Mouse (Mus musculus): ENCODE results near the gene Rnf220.

Gene Rnf220

DNA sequence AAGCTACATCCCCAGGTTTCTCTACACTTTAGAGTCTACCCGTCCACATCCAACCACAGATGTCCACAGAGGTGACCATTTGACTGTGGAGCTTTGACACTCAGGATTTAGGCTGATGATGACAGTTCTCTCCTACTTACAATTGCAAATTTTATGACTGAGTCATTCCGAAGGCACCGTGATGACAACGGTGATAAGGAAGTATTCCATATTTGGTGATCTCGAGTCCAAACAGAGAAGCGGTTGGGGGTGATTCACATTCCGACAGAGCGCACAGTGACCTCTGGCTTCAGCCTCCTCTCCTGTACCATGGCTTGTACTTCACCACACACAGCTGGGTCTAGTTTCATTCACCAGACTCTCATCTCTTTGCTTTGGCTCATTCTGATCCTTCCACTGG, 115.0 kb downstream of the Rnf220 start:
- DNase-seq (ENCODE audit: extremely low read depth, low read depth), result no peak

DNA sequence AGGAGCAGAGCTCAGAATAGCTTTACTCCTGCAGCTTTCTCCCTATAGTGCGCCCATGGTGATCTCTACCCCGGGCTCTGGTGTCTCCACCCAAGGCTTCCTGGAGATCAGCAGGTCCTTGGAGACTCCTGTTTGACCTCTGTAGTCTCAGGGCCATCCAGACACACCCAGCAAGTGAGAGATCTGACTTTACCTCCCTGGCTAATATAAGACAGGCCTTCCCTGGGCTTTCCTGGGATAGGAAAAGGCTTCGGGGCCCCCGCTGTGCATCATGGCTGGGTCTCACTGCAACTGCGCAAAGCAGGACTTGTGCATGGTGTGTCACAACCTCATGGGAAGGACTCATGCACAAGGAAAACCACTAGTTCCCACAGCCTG, 116.3 kb downstream of the Rnf220 start:
- no peak for DNase-seq (ENCODE audit: extremely low read depth, low read depth)

DNA sequence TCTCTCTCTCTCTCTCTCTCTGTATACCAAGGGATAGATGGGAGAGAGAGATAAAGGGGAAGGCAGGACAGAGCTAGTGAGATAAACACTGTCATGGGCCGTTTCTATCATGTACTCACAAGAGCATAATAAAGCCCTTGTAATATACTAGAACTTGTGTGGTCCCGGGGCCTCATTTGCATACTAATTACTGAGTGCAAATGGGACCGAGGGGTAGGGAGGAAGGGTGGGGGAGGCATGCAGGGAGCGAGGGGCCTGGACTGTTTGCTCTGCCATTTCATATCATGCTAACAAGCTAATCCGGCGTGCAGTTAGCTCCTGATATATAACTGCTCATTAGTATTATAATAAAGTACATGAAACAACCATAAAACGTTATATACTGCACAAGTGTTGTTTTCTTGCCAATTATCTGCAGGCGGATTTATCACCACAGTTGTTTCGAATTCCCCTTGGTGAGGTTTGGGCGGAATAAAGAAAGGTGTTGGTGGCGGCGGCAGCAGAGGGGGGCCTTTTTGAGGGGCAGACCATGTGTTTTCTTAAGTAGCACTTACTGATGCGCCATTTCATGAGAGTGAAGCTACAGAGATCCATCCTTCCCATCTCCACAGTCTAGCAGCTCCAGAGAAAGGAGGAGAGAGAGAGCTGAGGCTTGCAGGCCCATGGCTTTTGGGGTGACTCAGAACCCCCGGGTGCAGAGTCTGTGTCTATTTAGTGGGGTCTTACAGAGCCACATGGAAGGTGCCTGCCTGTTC, 116.9 kb downstream of the Rnf220 start:
- no peak for DNase-seq (ENCODE audit: extremely low read depth, low read depth)

DNA sequence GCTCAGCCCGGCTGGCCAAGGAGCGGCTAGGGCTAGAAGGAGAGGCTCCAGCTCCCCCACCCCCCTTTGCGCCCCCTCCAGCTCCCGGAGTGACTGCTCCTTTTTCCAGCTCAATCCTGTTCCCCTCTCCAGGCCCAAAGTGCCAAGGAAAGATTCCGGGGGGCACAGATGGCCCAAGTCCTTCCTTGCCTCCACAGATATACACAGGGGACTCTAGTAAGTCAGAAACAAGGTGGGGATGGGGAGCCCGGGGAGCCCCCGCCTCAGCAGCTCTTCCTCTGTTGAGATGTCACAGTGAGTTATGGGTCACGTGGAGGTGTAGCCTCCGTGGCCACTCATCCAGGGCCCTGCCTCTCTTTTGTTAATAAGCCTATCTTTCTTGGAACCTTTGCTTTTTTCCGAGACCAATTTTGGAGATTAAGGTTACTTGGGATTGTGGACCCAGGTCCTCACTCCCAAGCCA, 122.7 kb downstream of the Rnf220 start:
- no peak for DNase-seq (ENCODE audit: extremely low read depth, low read depth)

DNA sequence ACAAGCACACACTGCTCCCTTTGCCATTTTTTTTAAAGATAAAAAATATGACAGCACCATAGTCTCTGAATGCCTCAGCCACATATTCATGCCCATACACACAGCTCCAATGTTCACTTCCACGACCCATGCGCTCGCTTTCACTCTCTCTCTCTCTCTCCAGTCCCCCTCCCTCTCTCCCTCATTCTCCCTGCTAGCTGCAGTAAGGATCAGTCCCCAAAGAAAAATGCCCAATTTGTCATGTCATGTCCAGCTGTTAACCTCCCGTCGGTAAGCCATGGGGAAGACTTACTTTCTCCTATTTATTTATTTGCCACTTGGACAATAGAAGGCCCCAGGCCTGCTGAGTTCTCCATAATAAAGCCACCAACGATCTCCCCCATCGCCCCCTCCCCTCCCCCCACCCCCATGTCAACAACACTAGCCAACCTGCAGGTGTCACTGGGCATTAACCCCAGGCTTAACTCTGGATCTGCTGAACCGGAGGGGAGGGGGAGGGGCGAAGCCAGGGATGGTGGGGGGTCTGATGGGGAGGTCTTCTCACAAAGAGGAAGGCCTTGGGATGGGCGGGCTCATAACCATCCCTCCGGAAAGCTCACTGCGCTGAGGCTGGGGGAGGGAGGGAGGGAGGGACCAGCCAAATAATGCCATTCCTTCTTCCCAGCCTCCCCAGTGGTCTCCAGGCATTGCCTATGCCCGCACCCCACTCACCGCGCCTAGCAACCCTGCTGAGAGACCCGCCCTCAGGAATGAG, 123.4 kb downstream of the Rnf220 start:
- no peak for DNase-seq (ENCODE audit: extremely low read depth, low read depth)

DNA sequence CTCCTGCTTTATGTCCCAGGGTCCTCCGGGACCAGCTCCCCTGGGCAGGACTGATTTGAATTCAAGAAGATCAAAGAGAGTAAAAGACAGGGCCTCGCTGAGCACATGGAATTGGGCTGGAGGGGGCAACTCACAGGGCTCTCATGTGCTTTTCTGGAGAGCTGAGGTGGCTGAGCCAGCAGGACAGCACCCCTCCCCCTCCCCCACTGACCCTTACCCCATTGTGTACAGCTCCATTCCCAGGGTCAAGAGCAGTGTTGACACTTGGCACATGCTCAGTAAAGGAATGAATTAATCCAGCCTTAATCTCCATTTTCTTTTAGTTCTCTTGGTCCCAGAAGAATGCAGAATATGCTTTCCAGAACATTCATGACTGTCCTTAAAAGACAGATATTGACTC, 125.0 kb downstream of the Rnf220 start:
- no peak for DNase-seq (ENCODE audit: extremely low read depth, low read depth)

DNA sequence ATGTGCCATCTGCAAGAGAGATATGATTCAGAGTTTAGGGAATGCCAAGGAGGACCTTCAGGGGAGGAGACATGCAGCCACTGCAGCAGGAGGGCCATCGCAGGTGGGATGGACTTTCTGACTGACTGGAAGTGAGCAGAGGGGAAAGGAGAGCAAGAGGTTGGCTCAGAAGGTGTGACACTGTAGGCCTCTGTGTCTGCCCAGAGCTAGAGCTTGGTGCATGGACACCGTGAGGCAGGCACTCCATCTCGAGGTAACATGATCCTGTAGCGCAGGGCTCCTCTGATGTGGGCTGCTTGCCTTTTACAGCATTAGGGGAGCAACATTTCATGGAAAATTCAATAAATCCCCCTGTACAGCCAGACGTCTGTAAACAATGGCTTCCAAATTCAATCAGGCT, 126.5 kb downstream of the Rnf220 start:
- no peak for DNase-seq (ENCODE audit: extremely low read depth, low read depth)

DNA sequence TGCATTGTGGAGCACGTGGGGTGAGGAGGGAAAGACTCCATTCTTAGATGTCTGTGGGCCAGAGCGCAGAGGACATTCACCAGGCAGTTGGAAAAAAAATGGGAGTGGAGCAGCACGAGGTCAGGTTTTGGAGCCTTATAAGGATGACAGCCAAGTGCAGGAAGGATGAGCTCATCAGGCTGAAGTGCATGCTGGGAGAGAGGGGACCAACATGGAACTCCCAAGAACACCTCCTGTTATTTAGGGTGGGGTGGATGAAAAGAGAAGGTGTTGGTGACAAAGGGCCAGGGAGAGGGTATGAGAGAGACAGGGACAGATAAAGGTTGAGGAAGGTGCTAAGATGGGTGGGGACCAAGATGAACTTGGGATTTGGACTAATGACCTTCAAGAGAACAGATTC, 127.3 kb downstream of the Rnf220 start:
- no peak for DNase-seq (ENCODE audit: extremely low read depth, low read depth)

DNA sequence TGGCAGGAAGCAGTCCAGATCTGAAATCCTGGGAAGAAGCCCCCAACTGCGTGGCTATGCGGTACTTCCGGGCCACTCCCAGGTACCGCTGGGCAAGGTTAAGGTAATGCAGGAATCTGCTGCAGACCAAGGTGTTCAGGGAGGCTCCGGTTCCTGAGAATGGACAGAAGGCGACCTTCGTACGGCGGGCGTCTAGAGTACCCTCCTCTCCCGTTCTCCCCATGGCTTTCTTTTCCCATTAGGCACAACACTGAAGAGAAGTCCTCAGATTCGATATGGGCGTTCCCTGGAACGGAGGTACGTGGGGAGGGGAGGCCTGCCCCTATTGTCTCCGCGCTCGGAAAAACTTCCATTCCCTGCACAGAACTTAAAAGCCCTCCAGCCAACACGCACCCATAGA, 129.5 kb downstream of the Rnf220 start:
- no peak for DNase-seq (ENCODE audit: extremely low read depth, low read depth)

DNA sequence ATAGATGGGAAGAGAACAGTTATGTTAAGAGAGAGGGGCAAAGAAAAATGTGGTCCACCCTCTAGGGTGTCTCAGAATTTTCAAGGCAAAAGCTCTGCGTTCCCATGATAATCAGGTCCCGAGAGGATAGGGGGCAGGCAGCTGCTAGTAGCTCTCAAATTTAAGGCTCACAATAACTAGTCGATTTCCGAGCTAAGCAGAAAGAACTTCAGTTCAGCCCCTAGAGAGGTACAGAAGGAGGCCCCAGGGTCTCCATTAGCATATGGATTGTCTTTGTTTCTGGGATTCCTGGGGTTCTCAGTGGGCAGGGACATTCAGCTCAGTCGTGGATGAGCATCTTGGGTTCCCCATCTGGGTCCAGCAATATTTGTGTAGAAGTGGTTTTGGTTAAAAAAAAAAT, 134.8 kb downstream of the Rnf220 start:
- no peak for DNase-seq (ENCODE audit: extremely low read depth, low read depth)

DNA sequence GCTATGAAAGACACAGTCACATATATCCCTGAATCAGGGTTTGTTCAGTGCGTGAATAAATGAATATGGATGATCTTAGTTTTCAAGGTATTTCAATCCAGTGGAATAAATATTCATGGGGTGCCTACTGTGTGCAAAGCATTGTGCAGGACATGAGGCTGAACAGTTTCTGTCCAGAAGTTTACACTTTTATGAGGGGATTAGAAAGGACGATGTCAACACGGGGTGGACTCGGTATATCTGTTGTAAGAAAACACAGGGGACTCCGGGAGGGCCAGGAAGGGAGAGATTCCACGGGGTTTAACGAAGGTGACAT, 135.3 kb downstream of the Rnf220 start:
- DNase-seq (ENCODE audit: extremely low read depth, low read depth), result no peak

DNA sequence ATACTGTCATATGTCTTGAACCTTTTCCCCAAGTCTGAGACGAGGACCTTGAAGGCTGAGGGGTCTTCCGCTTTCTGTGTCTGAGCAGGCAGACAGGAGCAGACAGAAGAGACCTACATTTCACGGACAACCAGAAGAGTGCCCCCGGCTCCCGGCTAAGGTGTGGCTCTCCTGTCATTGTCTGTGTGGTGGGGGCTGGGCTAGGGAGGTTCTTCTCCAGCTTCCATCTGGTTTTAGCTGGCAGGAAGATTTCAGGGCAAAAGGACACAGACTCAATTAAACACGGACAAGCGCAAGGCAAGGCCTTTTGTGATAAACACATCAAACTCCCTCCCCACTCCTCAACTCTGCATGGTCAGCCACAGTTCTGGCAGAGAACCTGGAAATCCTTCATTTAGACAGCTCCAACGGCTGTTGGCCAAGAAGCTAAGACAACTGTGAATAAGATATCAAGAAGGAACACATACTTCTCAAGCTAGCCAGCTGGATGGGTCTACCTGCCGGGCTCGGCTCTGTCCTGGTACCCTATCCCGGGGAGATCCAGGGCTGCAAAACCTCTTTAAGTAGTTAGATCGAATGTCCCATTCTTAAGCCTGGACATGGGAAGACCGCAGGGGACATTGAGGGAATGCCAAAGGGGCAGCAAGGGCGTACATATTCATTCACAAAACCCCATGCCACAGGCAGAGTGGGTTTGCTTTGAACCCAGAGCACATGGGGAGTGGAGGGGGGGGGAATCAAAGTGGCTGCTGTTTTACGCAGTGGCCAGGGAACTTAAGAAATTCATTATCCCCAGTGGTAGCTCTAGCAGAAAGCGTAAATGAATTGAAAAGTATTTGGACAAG, 135.9 kb downstream of the Rnf220 start:
- no peak for DNase-seq (ENCODE audit: extremely low read depth, low read depth)

DNA sequence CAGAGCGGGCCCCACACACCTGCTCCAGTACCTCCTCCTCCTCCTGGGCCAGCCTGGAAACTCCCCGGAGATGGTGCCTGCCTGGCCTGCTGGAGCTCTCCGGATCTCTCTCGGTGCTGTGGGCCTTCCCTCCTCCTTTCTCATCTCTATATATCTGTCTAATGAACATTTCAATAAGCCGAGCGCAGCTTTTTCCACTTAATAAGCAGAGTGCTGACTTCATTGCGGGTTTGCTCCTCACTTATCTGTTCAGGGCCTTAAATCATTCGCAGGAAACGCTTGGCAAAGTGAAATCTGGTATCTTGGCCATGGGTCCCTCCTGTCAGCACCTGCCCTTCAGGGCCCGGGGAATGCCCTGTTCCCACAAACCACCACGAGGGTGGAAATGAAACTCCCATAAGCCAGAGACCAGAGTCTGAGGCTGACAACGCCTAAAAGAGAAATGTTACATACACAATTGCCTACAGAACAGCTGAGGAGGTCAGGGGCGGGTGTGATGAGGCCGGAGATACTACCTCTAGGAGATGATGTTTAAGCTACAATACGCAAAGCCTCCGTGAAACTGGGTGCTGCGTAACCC, 137.0 kb downstream of the Rnf220 start:
- DNase-seq (ENCODE audit: extremely low read depth, low read depth), result peak; percentile 2

DNA sequence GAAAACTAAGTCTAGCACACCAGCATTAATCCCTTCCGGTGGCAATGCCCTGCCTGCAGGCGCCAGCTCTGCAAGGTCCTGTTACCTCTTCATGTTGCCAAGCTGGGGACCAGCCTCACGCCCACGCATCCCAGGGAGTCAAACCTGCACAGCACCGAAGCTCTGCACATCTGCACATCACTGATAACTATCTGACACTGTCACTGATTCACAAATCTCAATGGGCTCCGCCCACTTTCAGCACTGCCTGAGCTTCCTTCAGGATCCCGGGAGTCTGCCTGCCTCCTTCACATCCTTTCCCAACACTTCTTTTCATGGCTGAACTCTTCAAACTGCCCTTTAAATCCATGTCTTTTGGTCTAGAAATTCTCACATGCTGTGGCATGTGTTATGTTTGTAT, 138.9 kb downstream of the Rnf220 start:
- DNase-seq (ENCODE audit: extremely low read depth, low read depth), result no peak

DNA sequence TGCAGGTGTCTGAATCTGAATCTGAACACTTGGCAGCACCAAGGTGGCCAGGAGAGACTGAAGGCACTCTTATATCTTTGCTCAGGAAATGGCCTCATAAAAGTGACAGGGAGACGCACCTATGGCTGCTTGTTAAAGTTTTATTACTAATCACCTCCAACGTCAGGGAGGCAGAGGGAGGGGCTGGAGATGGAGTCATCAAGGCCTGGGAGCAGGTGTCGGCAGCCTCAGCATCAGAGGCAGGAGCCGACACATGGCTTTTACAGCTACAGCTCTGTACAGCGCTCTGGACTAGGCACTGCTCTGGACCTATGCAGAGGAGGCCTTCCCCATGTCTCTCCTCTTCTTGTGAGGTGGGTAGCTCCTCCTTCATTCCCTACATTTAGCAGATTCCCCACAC, 139.7 kb downstream of the Rnf220 start:
- DNase-seq (ENCODE audit: extremely low read depth, low read depth), result no peak

DNA sequence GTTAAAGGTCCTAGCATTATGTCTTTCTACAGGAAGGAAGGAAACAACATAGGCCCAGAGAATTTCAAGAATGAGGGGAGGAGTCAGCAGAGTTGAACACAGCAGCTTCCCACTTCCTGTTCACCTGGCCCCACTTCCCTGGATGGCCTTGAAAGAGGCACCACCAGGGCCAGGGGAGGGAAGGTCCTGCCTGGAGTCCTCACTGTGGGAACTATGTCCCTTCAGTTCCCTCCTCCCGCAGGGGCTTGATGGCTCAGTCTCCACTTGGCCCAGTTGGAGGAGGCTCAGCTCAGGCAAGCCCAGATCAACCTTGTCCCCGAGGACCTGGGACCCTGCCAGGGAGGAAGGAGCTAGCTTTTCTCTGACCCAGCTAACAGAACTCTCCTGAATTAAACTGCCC, 140.6 kb downstream of the Rnf220 start:
- no peak for DNase-seq (ENCODE audit: extremely low read depth, low read depth)

DNA sequence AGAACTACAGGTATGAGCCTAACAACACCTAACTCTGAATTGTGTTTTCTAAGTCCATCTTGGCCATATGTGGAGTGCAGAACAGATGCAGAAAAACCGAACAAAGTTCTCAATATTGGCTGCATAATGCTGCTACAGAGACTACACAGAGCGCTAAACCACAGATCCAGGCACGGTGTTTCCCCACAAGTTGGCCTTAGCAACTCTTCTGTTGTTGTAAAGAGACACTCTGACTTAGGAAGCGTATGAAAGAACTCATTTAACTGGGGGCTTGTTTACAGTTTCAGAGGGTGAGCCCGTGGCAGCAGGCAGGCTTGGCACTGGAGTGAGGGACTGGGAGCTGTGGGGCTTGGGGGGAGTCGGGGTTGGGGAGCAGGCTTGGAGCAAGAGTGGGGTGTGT, 142.2 kb downstream of the Rnf220 start:
- DNase-seq (ENCODE audit: extremely low read depth, low read depth), result no peak

DNA sequence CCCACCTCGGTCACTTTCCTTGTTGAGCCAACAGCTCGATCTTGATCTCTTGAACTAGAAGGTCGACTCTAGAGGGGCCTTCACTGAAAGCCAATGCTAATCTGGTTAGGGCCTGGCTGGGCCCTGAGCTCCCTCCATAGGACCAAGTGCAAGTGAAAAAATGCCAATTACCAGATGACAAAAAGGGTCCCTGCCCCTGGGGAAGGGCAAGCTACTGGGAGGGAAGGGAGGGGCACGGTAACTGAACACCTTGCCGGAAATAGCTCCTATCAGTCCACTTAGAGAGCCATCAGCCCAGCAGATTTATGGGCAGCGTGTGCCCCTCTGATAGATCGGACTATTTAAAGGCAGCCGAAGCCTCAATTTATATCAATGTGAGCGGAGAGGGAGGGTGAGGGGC, 143.9 kb downstream of the Rnf220 start:
- DNase-seq (ENCODE audit: extremely low read depth, low read depth), result no peak

DNA sequence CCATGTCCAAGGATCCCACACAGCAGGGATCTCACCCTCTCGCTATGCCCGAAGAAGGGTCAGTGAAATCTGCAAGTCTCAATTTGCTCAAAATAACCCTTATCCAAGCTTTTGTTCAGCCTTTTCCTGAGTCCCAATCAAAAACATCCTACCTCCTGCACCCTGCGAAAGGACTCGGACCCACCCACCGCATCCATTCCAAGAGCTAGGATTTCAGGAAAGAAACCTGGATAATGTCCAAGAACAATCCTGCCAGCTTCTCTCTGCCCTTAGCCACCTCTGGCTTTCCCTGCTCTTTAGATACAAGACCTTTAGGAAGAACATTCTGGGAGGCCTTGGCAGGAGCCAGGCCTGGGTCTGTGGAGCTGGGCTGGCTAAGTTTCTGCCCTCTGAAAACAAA, 144.8 kb downstream of the Rnf220 start:
- no peak for DNase-seq (ENCODE audit: extremely low read depth, low read depth)

DNA sequence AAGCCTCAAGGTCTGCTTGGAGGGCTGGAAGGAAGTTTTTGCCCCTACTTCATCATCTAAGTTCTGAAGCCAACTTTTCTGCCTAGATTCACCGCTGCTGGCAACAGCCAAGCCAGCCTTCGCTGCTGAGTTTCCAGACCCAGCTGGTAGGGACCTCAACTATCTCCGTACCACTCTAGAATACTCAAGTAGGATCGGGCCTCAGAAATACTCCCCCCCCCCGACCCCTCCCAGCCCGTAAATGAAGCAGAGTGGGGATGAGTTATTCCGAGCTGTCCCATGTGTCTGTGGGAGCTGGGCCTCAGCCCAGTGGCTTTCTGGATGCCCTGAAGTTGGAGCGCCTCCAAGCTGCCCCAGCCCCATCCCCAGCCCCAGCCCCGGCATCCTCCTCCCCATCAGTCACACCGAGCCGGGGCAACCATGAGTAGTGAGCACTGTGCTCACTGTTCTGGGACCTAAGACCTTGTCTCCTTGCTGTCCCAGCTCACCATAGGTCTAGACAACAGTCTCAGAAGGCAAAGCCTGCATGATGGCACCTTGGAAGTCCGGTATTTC, 146.6 kb downstream of the Rnf220 start:
- DNase-seq (ENCODE audit: extremely low read depth, low read depth), result no peak

DNA sequence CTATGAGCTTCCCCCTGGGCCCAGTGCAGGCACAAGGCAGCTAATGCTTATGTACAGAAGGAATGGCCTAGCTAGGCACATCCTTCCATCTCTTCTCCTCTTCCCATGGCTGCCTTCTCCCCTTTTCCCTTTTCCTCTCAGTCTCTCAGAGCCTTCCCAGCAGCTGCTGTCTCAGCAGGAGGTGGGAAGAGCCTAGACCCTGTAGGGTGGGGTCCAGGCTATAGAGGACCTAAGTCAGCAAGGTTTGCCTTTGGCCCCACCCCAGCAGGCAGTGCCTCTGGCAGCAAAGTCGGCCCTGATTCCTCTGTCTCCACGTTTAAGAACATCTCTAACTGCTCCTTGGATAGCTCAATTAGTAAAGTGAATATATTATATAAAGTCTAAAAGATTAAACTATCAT, 147.5 kb downstream of the Rnf220 start:
- DNase-seq (ENCODE audit: extremely low read depth, low read depth), result no peak

DNA sequence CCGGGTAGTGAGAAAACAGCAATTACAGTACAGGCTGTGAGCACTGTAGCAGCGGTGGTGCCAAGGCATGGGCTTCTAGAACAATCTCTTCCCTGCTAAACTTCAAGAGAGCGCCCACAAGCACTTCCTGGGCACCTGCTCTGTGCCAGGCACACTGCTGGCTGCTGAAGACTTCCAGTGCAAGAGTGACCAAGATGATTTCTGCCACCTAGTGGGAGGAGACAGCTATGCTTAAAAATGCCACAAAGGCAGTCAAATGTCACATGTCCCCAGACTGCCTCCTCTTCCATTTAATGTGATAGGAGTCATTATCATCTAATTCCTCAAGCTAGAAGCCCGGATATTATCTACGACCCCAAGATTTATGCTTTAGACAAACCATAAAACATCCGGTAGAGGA, 150.8 kb downstream of the Rnf220 start:
- no peak for DNase-seq (ENCODE audit: extremely low read depth, low read depth)

Measured in MEL-GATA-1-ER (cell line).